Mouse (Mus musculus): ENCODE measurements at regions not wholly inside any gene's neighbourhood (a gene's known extent, or its start where the extent isn't known, plus 50 kb on each side); places are given as distances from the start of the nearest gene placed in this dataset.

GRCm38 (mm10) chr12:45745697-45746096 is 671.2 kb upstream of the Stxbp6 start:
- DNase-seq, result no peak

- no peak for DNase-seq
These were observed 670.1 kb upstream of the Stxbp6 start for GRCm38 (mm10) chr12:45744619-45745018.

- peak in 1 of 2 experiments; percentile 6 for DNase-seq
These were observed 659.2 kb upstream of the Stxbp6 start for GRCm38 (mm10) chr12:45733661-45734060.

GRCm38 (mm10) chr12:45724565-45725370 is 650.3 kb upstream of the Stxbp6 start:
- no peak for DNase-seq

GRCm38 (mm10) chr12:45711351-45711750 is 636.8 kb upstream of the Stxbp6 start:
- DNase-seq, result no peak

- DNase-seq, result no peak
These were observed 636.3 kb upstream of the Stxbp6 start for GRCm38 (mm10) chr12:45710766-45711165.

- DNase-seq, result no peak
These were observed 614.8 kb upstream of the Stxbp6 start for GRCm38 (mm10) chr12:45689291-45689690.

- DNase-seq, result no peak
These were observed 612.3 kb upstream of the Stxbp6 start for GRCm38 (mm10) chr12:45686765-45687164.

- no peak for DNase-seq
These were observed 597.9 kb upstream of the Stxbp6 start for GRCm38 (mm10) chr12:45672361-45672760.

GRCm38 (mm10) chr12:45671554-45671948 is 597.0 kb upstream of the Stxbp6 start:
- no peak for DNase-seq

GRCm38 (mm10) chr12:45670874-45671553 is 596.5 kb upstream of the Stxbp6 start:
- no peak for DNase-seq

- peak in 1 of 2 experiments; percentile 13 for DNase-seq
These were observed 595.9 kb upstream of the Stxbp6 start for GRCm38 (mm10) chr12:45670246-45670873.

GRCm38 (mm10) chr12:45659612-45660011 is 585.1 kb upstream of the Stxbp6 start:
- no peak for DNase-seq

- DNase-seq, result no peak
These were observed 582.1 kb upstream of the Stxbp6 start for GRCm38 (mm10) chr12:45656574-45656973.

GRCm38 (mm10) chr12:45648654-45649053 is 574.1 kb upstream of the Stxbp6 start:
- DNase-seq, result no peak

- no peak for DNase-seq
These were observed 569.7 kb upstream of the Stxbp6 start for GRCm38 (mm10) chr12:45644180-45644579.

- no peak for DNase-seq
These were observed 548.3 kb upstream of the Stxbp6 start for GRCm38 (mm10) chr12:45622830-45623229.

GRCm38 (mm10) chr12:45620056-45620455 is 545.5 kb upstream of the Stxbp6 start:
- DNase-seq, result no peak

- DNase-seq, result no peak
These were observed 540.1 kb upstream of the Stxbp6 start for GRCm38 (mm10) chr12:45614509-45615150.

GRCm38 (mm10) chr12:45614074-45614473 is 539.6 kb upstream of the Stxbp6 start:
- DNase-seq, result no peak

GRCm38 (mm10) chr12:45599443-45599842 is 524.9 kb upstream of the Stxbp6 start:
- DNase-seq, result peak; percentile 1 to 10

- no peak for DNase-seq
These were observed 523.5 kb upstream of the Stxbp6 start for GRCm38 (mm10) chr12:45597904-45598570.

- no peak for DNase-seq
These were observed 520.2 kb upstream of the Stxbp6 start for GRCm38 (mm10) chr12:45594689-45595088.
